Mouse (Mus musculus) forelimb bud, embryonic 11.5 days (tissue): ENCODE data around the gene Ccdc124.
"Not testable (repeated sequence)": the region's sequence is repeated elsewhere in the genome, so short reads cannot be mapped to it uniquely, and the experiment has no call there.

Experiments used
- DNase-seq: peaks from one replicate; pipeline ENCODE4 v3.0.0-alpha.2; 2012; ENCODE audit warnings: low read depth, low spot score

Gene Ccdc124

GRCm38 (mm10) chr8:70895571-70896259 lies 22.0 kb upstream of the Ccdc124 start:
- DNase-seq = not testable (repeated sequence)

- DNase-seq = no peak
Measured at GRCm38 (mm10) chr8:70894771-70895545, 21.2 kb upstream of the Ccdc124 start.

- DNase-seq = no peak
Measured at GRCm38 (mm10) chr8:70894385-70894720, 20.6 kb upstream of the Ccdc124 start.

GRCm38 (mm10) chr8:70893656-70894384 lies 20.1 kb upstream of the Ccdc124 start:
- peak; percentile 88 for DNase-seq

- no peak for DNase-seq
Measured at GRCm38 (mm10) chr8:70892896-70893655, 19.3 kb upstream of the Ccdc124 start.

- DNase-seq = no peak
Measured at GRCm38 (mm10) chr8:70892022-70892895, 18.5 kb upstream of the Ccdc124 start, which contains the start of gene Slc5a5. Gene Slc5a5 (minus strand): TSS chr8:70892757.

- no peak for DNase-seq
Measured at GRCm38 (mm10) chr8:70891356-70891755, 17.6 kb upstream of the Ccdc124 start.

GRCm38 (mm10) chr8:70890656-70891055 lies 16.9 kb upstream of the Ccdc124 start:
- DNase-seq = no peak

GRCm38 (mm10) chr8:70887669-70888068 lies 13.9 kb upstream of the Ccdc124 start:
- no peak for DNase-seq

GRCm38 (mm10) chr8:70885612-70886011 lies 11.9 kb upstream of the Ccdc124 start:
- DNase-seq = peak; percentile 69

GRCm38 (mm10) chr8:70884683-70885082 lies 10.9 kb upstream of the Ccdc124 start:
- DNase-seq = no peak

GRCm38 (mm10) chr8:70884186-70884585 lies 10.5 kb upstream of the Ccdc124 start:
- no peak for DNase-seq

- no peak for DNase-seq
Measured at GRCm38 (mm10) chr8:70880546-70880945, 6.8 kb upstream of the Ccdc124 start.

GRCm38 (mm10) chr8:70880126-70880525 lies 6.4 kb upstream of the Ccdc124 start:
- no peak for DNase-seq

GRCm38 (mm10) chr8:70879500-70879899 lies 5.8 kb upstream of the Ccdc124 start:
- DNase-seq = no peak

- DNase-seq = no peak
Measured at GRCm38 (mm10) chr8:70878178-70878577, 4.4 kb upstream of the Ccdc124 start.

- DNase-seq = no peak
Measured at GRCm38 (mm10) chr8:70876382-70876781, 2.6 kb upstream of the Ccdc124 start.

- DNase-seq = no peak
Measured at GRCm38 (mm10) chr8:70874441-70874840, 706 bp upstream of the Ccdc124 start.

GRCm38 (mm10) chr8:70872643-70873363 lies 932 bp downstream of the Ccdc124 start:
- DNase-seq = no peak

GRCm38 (mm10) chr8:70871195-70871807 lies 2.4 kb downstream of the Ccdc124 start:
- no peak for DNase-seq
